In the genomic region with DNA sequence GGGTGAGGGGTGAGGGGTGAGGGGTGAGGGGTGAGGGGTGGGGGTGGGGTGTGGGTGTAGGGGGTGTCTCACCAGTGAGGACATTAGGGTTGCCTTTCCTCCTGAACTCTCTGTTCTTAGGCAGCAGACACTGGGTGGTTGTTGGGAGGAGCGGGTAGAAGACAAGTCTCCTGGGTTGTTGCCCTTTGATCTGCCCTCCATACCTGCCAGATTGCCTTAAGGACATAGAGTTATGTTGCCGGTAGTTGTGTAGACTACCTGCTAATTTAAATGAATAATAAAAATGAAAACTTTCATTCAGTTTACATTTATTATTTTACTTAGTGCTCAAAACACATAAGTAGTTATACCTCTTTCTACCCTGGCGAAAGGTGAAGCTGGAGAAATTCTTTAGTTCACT, we compare ENCODE assay signal across 22 mouse cellular contexts. TPM values are rescaled to one million over a fixed set of nuclear protein-coding genes. Genes with fewer than 3 reads are reported as not detected.
DNase-seq lines count a peak whose midpoint lies in the region; ATAC-seq lines count a peak whose summit lies in the region.
"Had no signal": no experiment of that assay in that cellular context is flagged by ENCODE, and none has a peak within 500 bp of the region (broad histone marks: within the 10 kb centered on the region; RNA-seq: fewer than 3 reads in every experiment).

No protein-coding gene starts in this region.

- H3K27ac ChIP-seq in lung, embryonic 15.5 days, result peak overlapping the region; percentile 48; the same call in 1 of the 2 replicates
- H3K27ac ChIP-seq in stomach, embryonic 15.5 days, result peak overlapping the region; percentile 36; the same call in 1 of the 2 replicates
- no peak overlapping the region for H3K27ac ChIP-seq in midbrain, embryonic 14.5 days (replicated peaks; ENCODE audit: low read depth, low read length)
- H3K27ac ChIP-seq: embryonic facial prominence, embryonic 10.5 days; forebrain, embryonic 13.5 days; heart, embryonic 15.5 days; hindbrain, embryonic 10.5 days; hindbrain, embryonic 14.5 days; intestine, embryonic 15.5 days had no signal

- no peaks in the 10 kb centered on the region for H3K36me3 ChIP-seq in lung, embryonic 15.5 days
- H3K36me3 ChIP-seq in stomach, embryonic 15.5 days, result no peaks in the 10 kb centered on the region
- H3K36me3 ChIP-seq in midbrain, embryonic 14.5 days (ENCODE audit: control insufficient read depth, insufficient read depth, low read length), result no peaks in the 10 kb centered on the region
- H3K36me3 ChIP-seq: embryonic facial prominence, embryonic 10.5 days; G1E; heart, embryonic 15.5 days; hindbrain, embryonic 10.5 days; intestine, embryonic 15.5 days had no signal

- H3K4me2 ChIP-seq in lung, embryonic 15.5 days, result no peak overlapping the region
- H3K4me2 ChIP-seq in stomach, embryonic 15.5 days, result no peak overlapping the region
- no peak overlapping the region for H3K4me2 ChIP-seq in midbrain, embryonic 14.5 days (ENCODE audit: low read length)
- H3K4me2 ChIP-seq: forebrain, embryonic 13.5 days; heart, embryonic 11.5 days; heart, embryonic 15.5 days; hindbrain, embryonic 14.5 days; intestine, embryonic 15.5 days had no signal

- H3K4me3 ChIP-seq in lung, embryonic 15.5 days, result no peak overlapping the region
- H3K4me3 ChIP-seq in stomach, embryonic 15.5 days (replicated peaks), result no peak overlapping the region
- H3K4me3 ChIP-seq in midbrain, embryonic 14.5 days (replicated peaks; ENCODE audit: low read depth, low read length), result no peak overlapping the region
- H3K4me3 ChIP-seq: embryonic facial prominence, embryonic 10.5 days; forebrain, embryonic 13.5 days; heart, embryonic 15.5 days; hindbrain, embryonic 10.5 days; intestine, embryonic 15.5 days had no signal

- no peaks in the 10 kb centered on the region for H3K4me1 ChIP-seq in lung, embryonic 15.5 days
- no peaks in the 10 kb centered on the region for H3K4me1 ChIP-seq in stomach, embryonic 15.5 days
- H3K4me1 ChIP-seq in midbrain, embryonic 14.5 days (ENCODE audit: control insufficient read depth, insufficient read depth, low read length), result no peaks in the 10 kb centered on the region
- H3K4me1 ChIP-seq: embryonic facial prominence, embryonic 10.5 days; forebrain, embryonic 13.5 days; heart, embryonic 15.5 days; hindbrain, embryonic 10.5 days; intestine, embryonic 15.5 days had no signal

- WGBS in lung, embryonic 15.5 days, result 89% methylated on average over 3 of the region's 3 CpGs
- WGBS in stomach, embryonic 15.5 days, result 89% methylated on average over 3 of the region's 3 CpGs
- 94% methylated on average over 3 of the region's 3 CpGs for WGBS in midbrain, embryonic 14.5 days

- H3K27me3 ChIP-seq in lung, embryonic 15.5 days, result no peaks in the 10 kb centered on the region
- no peaks in the 10 kb centered on the region for H3K27me3 ChIP-seq in stomach, embryonic 15.5 days (replicated peaks)
- no peaks in the 10 kb centered on the region for H3K27me3 ChIP-seq in midbrain, embryonic 14.5 days (ENCODE audit: control insufficient read depth, insufficient read depth, low read length)
- H3K27me3 ChIP-seq: forebrain, embryonic 13.5 days; heart, embryonic 15.5 days; intestine, embryonic 15.5 days had no signal

- no peak overlapping the region for H3K9ac ChIP-seq in lung, embryonic 15.5 days
- H3K9ac ChIP-seq in stomach, embryonic 15.5 days, result no peak overlapping the region
- no peak overlapping the region for H3K9ac ChIP-seq in midbrain, embryonic 14.5 days (replicated peaks; ENCODE audit: low read length)
- H3K9ac ChIP-seq: forebrain, embryonic 13.5 days; heart, embryonic 15.5 days; hindbrain, embryonic 14.5 days; intestine, embryonic 15.5 days had no signal

- no peak for ATAC-seq in cerebellum, adult (ENCODE audit: insufficient number of reproducible peaks, low FRiP score, low TSS enrichment)
- no peak for ATAC-seq in lung, embryonic 15.5 days (ENCODE audit: borderline replicate concordance, extremely low read depth, low FRiP score, low TSS enrichment)
- no peak for ATAC-seq in stomach, embryonic 15.5 days (ENCODE audit: insufficient read depth, low FRiP score, low read depth)
- no peak for ATAC-seq in midbrain, embryonic 14.5 days (ENCODE audit: low FRiP score, low TSS enrichment)
- ATAC-seq: CD4-positive, CD25-positive, alpha-beta regulatory T cell, adult 4 months; intestine, embryonic 15.5 days had no signal

- DNase-seq in cerebellum, adult 11-12 months, result peak; percentile 58
- peak; percentile 61 for DNase-seq in cerebellum, adult 9-11 months
- no peak for DNase-seq in cerebellum, adult 9-10 months
- DNase-seq in lung, postnatal 14 days, result no peak
- DNase-seq in midbrain, embryonic 14.5 days, result no peak
- DNase-seq: adrenal gland, adult 8-10 months; adrenal gland, postnatal 36 days; B cell, adult 2 months; gastrocnemius, postnatal 36 days; heart, adult 18-20 months had no signal

- no peaks in the 10 kb centered on the region for H3K9me3 ChIP-seq in lung, embryonic 15.5 days
- no peaks in the 10 kb centered on the region for H3K9me3 ChIP-seq in stomach, embryonic 15.5 days
- no peaks in the 10 kb centered on the region for H3K9me3 ChIP-seq in midbrain, embryonic 14.5 days (ENCODE audit: control insufficient read depth, low read length)
- H3K9me3 ChIP-seq: embryonic facial prominence, embryonic 10.5 days; forebrain, embryonic 13.5 days; G1E; heart, embryonic 15.5 days; hindbrain, embryonic 10.5 days; intestine, embryonic 15.5 days had no signal

RNA-seq across cellular contexts. Expression of a gene that starts 0.4 kb away (rescaled TPM):
- polyA plus RNA-seq in lung, embryonic 15.5 days (2015; fragmentation: Nextera tagmentation; extraction: Ambion mirVana), result 0.21 and 0.58 TPM in 2 replicates
- not detected in 2 replicates for polyA plus RNA-seq in stomach, embryonic 15.5 days (2015; fragmentation: Nextera tagmentation; extraction: Ambion mirVana)
- polyA plus RNA-seq in midbrain, embryonic 14.5 days (2014; fragmentation: Nextera tagmentation; extraction: Ambion mirVana), result 0.16 and 0.30 TPM in 2 replicates
- polyA plus RNA-seq: CD4-positive, CD25-positive, alpha-beta regulatory T cell, adult 4 months; embryonic facial prominence, embryonic 10.5 days; G1E; heart, embryonic 11.5 days; heart, embryonic 15.5 days; intestine, embryonic 15.5 days had no signal

Comparison
In these comparisons a context has a peak if more than half of its experiments do, and no peak if none do; other contexts are left out.
1. DNase-seq: peak in cerebellum, adult 11-12 months (single experiment) and cerebellum, adult 9-11 months (single experiment); none in cerebellum, adult 9-10 months (single experiment), lung, postnatal 14 days (single experiment) and midbrain, embryonic 14.5 days (single experiment).